Mouse (Mus musculus) cerebellum, postnatal 14 days (tissue): ENCODE measurements around the gene Plxdc1.
A peak's percentile ranks its signal among the peaks of the same experiment; 100 is the strongest.

Experiments used
- DNase-seq, 2 experiments: peaks; one replicate each; pipeline ENCODE4 v3.0.0; 2021; ENCODE audit warnings: mixed read lengths in 2 of 2

Plxdc1 gene

DNA sequence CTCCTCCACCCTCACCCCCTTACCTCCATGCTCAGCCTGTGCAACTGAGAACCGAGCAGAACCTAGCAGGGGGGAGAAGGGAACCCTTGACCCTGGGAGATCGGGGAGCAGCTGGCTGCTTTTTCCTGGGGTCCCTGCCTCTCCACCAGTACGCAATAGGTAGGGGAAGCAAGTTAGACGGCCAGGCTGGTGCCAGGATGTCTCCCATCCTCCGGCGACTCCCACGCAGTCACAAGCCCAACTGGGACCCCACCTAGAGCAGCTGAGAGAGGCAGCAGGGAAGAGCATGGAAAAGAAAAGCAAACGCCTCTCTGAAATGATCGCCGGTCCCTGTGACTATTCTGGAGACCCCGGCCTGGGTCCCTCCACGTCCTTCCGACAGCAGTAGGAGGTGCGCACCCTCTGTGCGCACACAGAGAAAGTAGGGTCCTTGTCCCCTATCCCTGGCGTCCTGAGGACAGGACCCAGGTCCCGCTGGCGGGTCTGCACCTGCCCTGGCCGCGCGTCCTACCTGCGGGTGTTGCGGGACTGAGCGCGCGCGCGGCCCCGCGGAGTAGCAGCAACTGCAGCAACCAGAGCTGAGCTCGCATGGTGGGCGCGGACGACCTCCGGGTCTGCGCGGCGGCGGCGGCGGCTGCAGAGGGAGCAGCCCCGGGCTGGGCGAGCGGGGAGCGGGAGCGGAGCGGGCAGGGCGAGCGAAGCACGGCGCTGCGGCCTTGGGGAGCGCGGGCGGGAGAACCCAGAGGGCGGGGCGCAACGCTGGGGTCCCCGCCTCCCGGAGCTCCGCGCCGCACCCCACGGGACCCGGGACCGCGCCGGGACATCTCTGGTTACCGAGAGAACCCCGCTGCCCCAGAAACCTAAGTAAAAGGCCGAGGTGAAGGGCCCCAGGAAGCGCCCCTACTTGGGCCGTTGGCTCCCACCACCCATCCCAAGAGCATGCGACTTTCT, at the start of gene Plxdc1:
Plxdc1 (minus strand) TSS at position 718 of the 951 bp plus-strand sequence.
- peak in 1 of 2 experiments; percentile 28 for DNase-seq

DNA sequence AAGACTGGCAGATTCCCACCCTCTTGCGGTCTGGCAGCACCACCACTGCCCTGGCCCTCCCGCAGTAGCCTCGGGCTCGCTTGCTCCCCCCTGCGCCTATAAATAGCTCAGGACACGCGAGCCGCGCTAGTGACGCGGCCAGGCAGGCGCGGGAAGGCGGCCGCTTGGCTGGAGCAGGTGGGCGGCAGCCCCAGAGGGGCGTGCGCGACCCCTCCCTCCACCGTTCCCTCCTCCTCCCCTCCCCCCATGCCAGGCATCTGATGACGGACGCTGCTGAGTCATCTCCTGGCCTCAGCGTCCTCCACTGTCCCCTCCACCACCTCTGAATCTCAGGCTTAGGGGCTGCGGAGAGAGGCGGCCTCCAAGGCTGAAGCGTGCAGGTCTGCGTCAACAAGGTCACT, 49.7 kb upstream of the Plxdc1 start:
- peak; percentile 81 to 88 for DNase-seq

- peak; percentile 54 to 67 for DNase-seq
Observed at GRCm38 (mm10) chr11:98034840-98035239, 48.6 kb upstream of the Plxdc1 start.

DNA sequence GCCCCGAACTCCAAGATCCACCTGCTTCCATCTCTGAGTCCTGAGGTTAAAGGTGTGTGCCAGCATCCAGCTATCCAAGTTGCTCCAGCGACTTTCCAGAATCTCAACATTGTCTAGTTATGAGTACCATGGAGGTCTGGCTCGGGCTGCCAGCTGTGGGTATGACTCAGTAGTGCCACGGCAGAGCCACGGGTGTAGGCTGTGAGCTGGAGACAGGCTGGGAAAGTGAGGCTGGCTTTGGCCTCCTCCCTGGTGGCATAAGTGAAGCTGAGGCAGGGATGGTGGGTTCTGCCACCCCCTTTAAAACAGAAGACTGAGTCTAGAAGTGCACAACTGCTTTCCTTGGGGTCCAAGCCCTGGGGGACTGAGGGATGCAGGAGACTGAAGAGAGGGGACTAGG, 47.8 kb upstream of the Plxdc1 start:
- DNase-seq: no peak

- peak; percentile 90 to 94 for DNase-seq
Observed at GRCm38 (mm10) chr11:98031443-98031770, 45.2 kb upstream of the Plxdc1 start.

DNA sequence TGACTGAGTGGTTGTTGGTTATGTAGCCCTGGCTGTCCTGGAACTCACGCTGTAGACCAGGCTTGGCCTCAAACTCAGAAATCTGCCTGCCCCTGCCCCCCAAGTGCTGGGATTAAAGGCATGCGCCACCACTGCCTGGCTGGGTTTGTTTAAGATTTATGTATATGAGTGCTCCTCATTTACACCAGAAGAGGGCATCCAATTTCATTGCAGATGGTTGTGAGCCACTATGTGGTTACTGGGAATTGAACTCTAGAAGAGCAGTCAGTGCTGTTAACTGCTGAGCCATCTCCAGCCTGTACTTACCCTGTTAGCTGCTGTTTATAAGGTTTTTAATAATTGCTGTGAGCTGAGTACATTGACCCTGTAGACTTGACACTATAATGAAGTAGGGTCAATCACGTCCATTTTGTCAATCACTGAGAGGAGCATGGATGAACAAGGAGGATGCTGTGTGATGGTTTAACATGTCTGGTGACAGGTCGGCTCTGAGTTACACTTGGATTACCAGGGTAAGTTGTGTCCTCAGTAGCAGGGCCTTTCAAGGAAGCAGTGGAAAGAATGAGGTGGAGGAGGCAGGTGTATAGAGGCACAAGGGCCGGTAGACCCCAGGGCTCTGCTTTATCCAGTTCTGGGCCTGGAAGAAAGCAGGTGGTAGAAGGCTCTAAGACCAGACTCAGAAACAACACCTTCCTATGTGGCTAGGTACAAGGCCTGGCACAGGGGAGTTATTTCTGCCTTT, 44.6 kb upstream of the Plxdc1 start:
- DNase-seq: no peak

GRCm38 (mm10) chr11:98027785-98028184, 41.5 kb upstream of the Plxdc1 start:
- no peak for DNase-seq

- no peak for DNase-seq
Observed at GRCm38 (mm10) chr11:98027297-98027688, 41.0 kb upstream of the Plxdc1 start.

DNA sequence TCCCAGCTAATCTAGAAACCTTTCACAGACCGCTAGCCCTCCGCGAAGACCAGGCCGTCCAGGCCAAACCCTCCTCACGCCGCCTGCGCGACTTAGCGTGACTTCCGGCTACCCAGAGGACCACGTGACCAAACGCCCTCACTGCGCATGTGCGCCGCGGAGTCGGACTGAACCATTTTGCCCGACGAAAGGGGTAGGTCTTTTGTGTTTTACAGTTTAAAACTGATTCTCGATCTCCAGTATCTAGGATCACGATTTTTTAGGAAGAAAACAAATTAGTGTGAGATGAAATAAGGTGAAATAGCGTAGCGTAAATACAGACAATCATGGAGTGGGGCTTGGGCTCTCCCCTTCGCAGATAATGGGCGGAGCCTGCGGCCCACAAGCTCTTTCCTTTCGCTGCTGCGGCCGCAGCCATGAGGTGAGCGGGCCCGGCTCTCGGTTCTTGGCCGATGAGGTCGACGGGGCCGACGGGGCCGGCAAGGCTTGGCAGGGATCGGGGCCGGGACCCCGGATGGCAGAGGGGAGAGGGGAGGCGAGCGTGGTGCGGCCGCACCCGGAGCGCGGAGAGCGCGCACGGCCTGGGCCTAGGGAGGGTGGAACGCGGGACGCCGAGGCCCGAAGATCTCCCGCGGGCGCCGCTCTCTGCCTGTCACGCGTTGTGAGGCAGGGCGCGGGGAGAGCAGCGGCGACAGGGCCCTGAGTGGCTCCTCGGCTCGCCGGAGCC, 40.5 kb upstream of the Plxdc1 start, which contains the start of gene Rpl19:
Rpl19 (plus strand) TSS at position 141 of the 727 bp plus-strand sequence.
- DNase-seq: peak; percentile 97

DNA sequence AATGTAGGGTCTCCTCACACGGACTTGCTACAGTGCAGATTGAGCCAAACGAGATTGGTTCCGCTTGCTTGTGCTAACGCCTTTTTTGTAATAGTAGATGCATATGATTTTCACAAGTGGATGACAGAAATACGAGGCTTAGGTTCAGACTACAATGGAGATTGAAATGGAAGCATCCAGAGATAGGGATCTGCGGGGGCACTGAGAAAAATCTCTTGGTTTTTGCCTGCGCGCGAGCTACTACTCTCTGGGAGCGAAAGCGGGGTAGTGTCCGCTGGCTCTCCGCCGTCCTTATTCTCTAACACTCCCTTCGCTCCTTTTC, 40.0 kb upstream of the Plxdc1 start:
- no peak for DNase-seq

DNA sequence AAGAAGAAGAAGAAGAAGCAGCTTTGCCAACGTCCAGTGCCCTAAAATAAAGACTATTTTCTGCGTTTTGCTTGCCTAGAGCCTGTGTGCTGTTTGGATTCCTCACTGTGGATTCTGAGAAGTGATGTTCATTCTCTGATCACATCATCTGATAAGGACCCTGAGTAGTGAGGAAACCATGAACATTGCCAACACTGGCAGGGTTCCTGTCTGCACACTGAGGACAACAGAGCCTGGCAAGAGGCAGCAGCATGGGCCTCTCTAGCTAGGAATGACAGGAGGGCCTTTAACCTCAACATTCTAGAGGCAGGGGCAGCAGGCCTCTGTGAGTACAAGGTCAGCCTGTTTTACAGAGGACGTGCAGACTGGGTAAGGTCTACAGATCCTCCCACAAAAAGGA, 38.3 kb upstream of the Plxdc1 start:
- no peak for DNase-seq

DNA sequence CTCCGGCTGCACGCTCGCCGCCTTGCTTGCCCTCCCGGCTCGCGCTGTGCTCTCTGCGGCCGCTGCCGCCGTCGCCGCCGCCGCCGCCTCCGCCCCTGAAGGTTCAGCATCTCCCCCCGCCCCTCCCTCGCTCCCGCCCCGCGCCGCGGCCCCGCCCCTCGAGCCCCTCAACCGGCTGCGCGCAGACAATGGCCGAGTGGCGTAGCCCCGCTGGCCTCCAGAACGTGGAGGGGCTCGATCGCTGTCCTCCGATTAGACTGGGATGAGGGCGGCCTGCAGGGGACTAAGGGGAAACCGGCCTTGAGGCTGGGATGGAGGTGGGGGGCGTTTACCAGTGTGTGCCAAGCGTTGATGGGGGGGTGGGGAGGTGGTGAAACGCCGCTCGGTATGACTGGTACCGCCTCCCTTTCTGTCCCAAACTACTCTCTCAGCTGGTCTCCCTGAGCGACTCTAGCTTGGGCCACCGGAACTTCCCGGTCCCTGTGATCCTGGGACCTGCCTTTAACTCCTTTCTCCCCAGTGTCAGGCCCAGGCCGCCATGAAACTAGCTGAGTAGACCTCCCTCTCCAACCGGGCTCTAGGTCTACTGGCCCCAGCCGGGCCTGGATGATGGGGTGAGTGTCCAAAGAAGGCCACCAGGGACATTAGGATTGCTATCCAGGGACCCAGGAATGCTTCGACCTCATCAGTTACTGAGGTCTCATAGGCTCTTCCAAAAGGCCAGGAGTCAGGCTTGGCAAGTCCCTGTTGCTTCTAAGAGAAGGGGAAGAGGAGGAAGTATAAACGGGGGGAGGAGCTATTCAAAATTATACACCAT, 36.5 kb upstream of the Plxdc1 start, which contains the start of gene Cacnb1:
Cacnb1 (minus strand) TSS at position 480 of the 817 bp plus-strand sequence.
- peak; percentile 81 to 83 for DNase-seq

DNA sequence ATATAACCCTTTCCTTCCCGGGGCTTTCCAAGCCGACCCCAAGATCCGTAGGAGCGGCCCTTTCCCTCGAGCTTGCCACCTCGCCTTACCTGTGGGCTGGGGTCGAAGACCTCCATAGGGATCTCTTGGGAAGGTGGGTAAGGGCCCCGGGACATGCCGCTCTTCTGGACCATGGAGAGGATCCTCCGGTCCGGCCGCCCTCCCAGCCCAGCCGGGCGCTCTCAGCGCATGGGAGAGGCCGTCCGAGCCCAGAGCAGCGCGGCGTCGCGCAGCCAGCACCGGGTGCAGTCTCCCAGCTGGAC, 36.0 kb upstream of the Plxdc1 start:
- no peak for DNase-seq

DNA sequence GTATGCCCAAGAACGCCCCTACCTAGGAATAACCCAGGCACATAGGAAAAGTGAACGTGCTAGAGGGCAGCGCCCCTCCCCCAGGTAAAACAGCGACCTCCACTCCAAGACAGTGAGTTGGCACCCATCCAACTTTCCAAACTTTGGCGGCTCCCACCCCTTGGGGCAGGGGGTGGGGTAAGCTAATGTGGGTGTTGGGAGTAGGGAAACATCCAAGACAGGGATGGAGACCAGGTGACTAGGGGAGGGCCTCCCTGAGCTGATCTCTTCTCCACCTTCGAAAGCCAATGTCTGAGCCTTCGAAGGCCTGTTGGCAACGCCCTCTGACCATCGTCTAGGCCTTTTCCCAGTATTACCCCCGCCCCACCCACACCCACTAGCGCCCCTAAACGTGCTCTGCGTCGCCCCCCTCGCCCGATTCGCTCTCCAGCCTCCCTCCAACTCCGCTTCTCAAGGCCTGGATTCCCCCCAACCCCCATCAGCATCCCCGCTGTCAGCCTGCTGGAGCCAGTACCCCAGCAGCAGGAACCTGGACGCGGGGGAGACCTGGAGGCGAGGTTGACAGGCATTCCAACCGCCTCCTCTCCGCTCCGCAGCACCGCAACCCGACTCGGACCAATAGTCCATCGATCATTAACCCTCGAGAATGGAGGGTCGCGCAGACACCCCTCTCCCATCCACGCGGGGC, 35.5 kb upstream of the Plxdc1 start:
- peak; percentile 66 to 73 for DNase-seq

- DNase-seq: no peak
Observed at GRCm38 (mm10) chr11:98021118-98021517, 34.9 kb upstream of the Plxdc1 start.

DNA sequence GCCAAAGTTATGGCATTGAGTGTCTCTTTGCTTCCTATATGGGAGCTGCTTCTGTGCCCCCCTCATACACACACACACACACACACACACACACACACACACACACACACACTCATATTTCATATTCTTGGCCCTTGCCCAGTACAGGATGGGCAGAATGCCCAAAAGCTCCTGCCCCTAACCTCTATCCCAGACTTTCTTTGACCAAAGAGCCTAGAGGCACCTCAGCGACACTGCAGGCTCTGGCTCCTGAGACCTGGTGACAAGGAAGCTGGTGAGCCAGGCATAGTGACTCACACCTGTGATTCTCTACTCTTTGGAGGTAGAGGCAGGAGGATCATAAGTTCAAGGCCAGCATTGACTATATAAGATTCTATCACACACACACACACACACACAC, 34.5 kb upstream of the Plxdc1 start:
- DNase-seq: peak in 1 of 2 experiments; percentile 68

- DNase-seq: no peak
Observed at GRCm38 (mm10) chr11:98019883-98020610, 33.8 kb upstream of the Plxdc1 start.

GRCm38 (mm10) chr11:98018858-98019641, 32.8 kb upstream of the Plxdc1 start:
- DNase-seq: peak; percentile 50 to 64

- no peak for DNase-seq
Observed at GRCm38 (mm10) chr11:98018222-98018621, 32.0 kb upstream of the Plxdc1 start.

DNA sequence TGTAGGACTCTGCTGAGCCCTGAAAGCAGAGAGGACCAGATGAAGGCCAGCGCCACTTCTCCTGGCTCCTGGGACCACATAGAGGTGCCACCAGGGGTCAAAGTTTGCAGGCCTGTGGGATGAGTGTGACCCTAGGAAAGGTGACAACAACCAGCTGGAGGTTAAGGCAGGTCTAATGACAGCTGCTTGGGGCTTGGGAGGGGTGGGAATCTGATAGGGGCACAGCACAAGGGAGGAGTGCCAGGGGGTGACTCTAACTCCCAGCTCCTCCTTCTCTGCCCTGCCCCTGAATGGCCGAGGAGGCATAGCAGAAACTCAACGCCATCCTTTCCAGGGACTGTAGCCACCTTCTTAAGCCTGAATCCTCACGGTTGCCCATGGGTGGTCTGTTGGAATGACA, 30.6 kb upstream of the Plxdc1 start:
- no peak for DNase-seq
